ENCODE assay signal across 26 mouse cellular contexts in the genomic region with DNA sequence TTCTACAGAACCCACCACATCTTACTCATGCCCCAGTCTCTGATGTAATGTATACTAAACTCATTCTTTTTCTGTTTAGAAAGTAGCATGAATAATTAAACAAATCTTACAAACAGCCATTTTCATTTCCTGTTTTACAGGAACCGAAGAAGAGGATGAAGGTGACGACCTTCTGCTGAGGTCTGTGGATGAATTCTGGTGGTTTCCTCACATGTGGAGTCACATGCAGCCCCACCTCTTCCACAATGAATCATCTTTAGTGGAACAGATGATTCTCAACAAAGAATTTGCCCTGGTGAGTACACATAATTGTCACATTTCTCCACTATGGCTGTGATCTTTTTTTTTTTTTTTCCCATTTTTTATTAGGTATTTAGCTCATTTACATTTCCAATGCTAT.
"Had no signal": no experiment of that assay in that cellular context is flagged by ENCODE, and none has a peak within 500 bp of the region (broad histone marks: within the 10 kb centered on the region; RNA-seq: fewer than 3 reads in every experiment).

No protein-coding gene starts in this region.

- H3K27me3 ChIP-seq: embryonic facial prominence, embryonic 12.5 days; embryonic facial prominence, embryonic 13.5 days; embryonic facial prominence, embryonic 15.5 days; forebrain, embryonic 12.5 days; forebrain, embryonic 13.5 days; forebrain, embryonic 15.5 days had no signal

- ATAC-seq: forebrain, embryonic 13.5 days; forebrain, embryonic 14.5 days; forebrain, embryonic 15.5 days; forebrain, embryonic 16.5 days; forebrain, postnatal 0 days had no signal

- H3K36me3 ChIP-seq: embryonic facial prominence, embryonic 10.5 days; embryonic facial prominence, embryonic 12.5 days; embryonic facial prominence, embryonic 13.5 days; embryonic facial prominence, embryonic 15.5 days; forebrain, embryonic 10.5 days; forebrain, embryonic 12.5 days; forebrain, embryonic 15.5 days had no signal

- H3K27ac ChIP-seq: embryonic facial prominence, embryonic 10.5 days; embryonic facial prominence, embryonic 12.5 days; embryonic facial prominence, embryonic 13.5 days; embryonic facial prominence, embryonic 15.5 days; forebrain, embryonic 10.5 days; forebrain, embryonic 12.5 days; forebrain, embryonic 13.5 days; forebrain, embryonic 15.5 days; gastrocnemius, adult 2 months; heart, adult 2 months had no signal

- H3K9ac ChIP-seq: embryonic facial prominence, embryonic 12.5 days; embryonic facial prominence, embryonic 13.5 days; embryonic facial prominence, embryonic 15.5 days; forebrain, embryonic 12.5 days; forebrain, embryonic 13.5 days; forebrain, embryonic 15.5 days; forebrain, postnatal 0 days had no signal

- DNase-seq: cerebellum, adult 9-11 months; cerebellum, postnatal 10 days; cerebellum, postnatal 14 days; cerebellum, postnatal 25 days; cerebellum, postnatal 36 days; embryo, embryonic 11 days; forebrain, postnatal 0 days; gastrocnemius, adult 2 months; gastrocnemius, postnatal 10 days; gastrocnemius, postnatal 14 days; gastrocnemius, postnatal 25 days; gastrocnemius, postnatal 36 days; heart, adult 11 months; heart, adult 18-20 months; heart, adult 2 months had no signal

- H3K4me3 ChIP-seq: embryonic facial prominence, embryonic 10.5 days; embryonic facial prominence, embryonic 12.5 days; embryonic facial prominence, embryonic 13.5 days; embryonic facial prominence, embryonic 15.5 days; erythroblast, embryonic 14.5 days; forebrain, embryonic 10.5 days; forebrain, embryonic 12.5 days; forebrain, embryonic 13.5 days; forebrain, embryonic 15.5 days; gastrocnemius, adult 2 months; heart, adult 2 months had no signal

- H3K4me1 ChIP-seq: embryonic facial prominence, embryonic 10.5 days; embryonic facial prominence, embryonic 12.5 days; embryonic facial prominence, embryonic 13.5 days; embryonic facial prominence, embryonic 15.5 days; forebrain, embryonic 10.5 days; forebrain, embryonic 12.5 days; forebrain, embryonic 13.5 days; forebrain, embryonic 15.5 days had no signal

- H3K4me2 ChIP-seq: embryonic facial prominence, embryonic 12.5 days; embryonic facial prominence, embryonic 13.5 days; embryonic facial prominence, embryonic 15.5 days; forebrain, embryonic 12.5 days; forebrain, embryonic 13.5 days; forebrain, embryonic 15.5 days had no signal

- H3K9me3 ChIP-seq: embryonic facial prominence, embryonic 10.5 days; embryonic facial prominence, embryonic 12.5 days; embryonic facial prominence, embryonic 13.5 days; embryonic facial prominence, embryonic 15.5 days; forebrain, embryonic 10.5 days; forebrain, embryonic 12.5 days; forebrain, embryonic 13.5 days; forebrain, embryonic 15.5 days had no signal
